Mouse (Mus musculus): ENCODE measurements around the gene Myrip.
"Not testable (repeated sequence)": the region's sequence is repeated elsewhere in the genome, so short reads cannot be mapped to it uniquely, and the experiment has no call there.

The Myrip gene

GRCm38 (mm10) chr9:120367526-120367925 is 66.2 kb downstream of the Myrip start:
- no peak for ATAC-seq (ENCODE audit: insufficient number of reproducible peaks, low FRiP score, low TSS enrichment)

GRCm38 (mm10) chr9:120371633-120372032 is 70.3 kb downstream of the Myrip start:
- no peak for ATAC-seq (ENCODE audit: insufficient number of reproducible peaks, low FRiP score, low TSS enrichment)

DNA sequence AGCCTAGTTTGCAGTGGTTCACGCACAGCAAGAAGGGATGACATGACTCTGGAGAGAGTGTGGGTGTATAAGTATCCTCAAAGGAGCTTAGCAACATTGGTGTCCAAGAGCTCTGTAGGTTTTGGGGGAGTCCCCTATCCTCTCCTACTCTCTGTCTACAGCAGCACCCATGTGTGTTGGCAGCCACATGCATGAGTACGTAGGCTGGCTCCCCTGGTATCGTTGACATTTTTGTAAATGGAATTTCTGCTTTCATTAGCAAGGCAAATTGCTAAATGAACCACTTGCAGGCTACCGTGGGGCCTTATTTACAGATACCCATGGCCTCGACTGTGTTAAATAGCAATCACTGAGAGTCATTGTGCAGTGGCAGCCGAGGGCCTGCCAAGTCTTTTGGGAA is 71.0 kb downstream of the Myrip start:
- no peak for ATAC-seq (ENCODE audit: insufficient number of reproducible peaks, low FRiP score, low TSS enrichment)

GRCm38 (mm10) chr9:120377726-120378125 is 76.4 kb downstream of the Myrip start:
- no peak for ATAC-seq (ENCODE audit: insufficient number of reproducible peaks, low FRiP score, low TSS enrichment)

DNA sequence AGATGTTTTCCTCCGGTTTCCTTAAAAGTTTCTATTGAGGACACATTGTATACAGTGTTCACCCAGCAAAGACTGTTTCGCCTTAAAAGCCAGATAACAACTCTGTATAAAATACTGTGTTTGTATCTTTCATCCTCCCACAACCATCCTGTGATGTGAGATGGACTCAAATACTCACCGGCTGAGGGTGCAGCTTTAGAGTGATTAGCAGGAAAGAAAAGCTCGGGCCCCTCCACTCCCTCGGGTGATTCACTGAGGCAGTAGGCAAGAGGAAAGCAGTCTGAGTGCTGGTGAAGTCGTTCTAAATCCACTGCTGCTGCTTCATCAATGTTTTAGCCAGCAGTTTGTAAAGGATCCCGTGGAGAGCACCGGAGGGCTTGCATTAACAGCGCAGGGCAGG is 93.9 kb downstream of the Myrip start:
- no peak for ATAC-seq (ENCODE audit: insufficient number of reproducible peaks, low FRiP score, low TSS enrichment)

DNA sequence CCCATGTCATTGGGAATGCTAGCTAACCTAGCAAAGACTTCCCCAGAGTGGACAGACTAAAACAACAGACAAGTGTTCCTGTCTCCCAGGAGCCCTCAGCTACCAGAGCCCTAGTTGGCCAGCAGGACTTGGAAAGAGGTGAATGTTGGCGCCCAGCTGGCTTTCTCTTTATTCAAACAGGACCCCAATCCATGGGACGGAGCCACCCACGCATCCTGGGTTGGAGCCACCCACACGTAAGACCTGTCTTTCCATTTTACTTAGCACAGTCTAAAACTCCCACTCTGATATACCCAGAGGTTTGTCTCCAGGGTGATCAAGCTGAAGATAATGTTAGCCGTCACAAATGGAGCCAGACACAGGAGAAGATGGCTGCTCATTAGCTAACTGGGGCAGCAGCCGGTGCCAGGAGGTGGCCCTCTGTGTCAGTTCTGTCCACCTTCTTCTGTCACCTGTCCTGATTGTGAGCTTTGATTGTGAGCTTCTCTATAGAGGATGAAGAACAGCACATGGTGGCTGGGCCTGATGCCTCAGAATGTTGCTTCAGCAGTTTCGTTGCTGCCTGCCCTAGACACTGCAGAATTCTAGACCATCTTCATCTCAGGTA is 95.4 kb downstream of the Myrip start:
- no peak for ATAC-seq (ENCODE audit: insufficient number of reproducible peaks, low FRiP score, low TSS enrichment)

- ATAC-seq (ENCODE audit: insufficient number of reproducible peaks, low FRiP score, low TSS enrichment) = no peak
These were observed 97.0 kb downstream of the Myrip start for GRCm38 (mm10) chr9:120398289-120398688.

- ATAC-seq (ENCODE audit: insufficient number of reproducible peaks, low FRiP score, low TSS enrichment) = not testable (repeated sequence)
These were observed 98.2 kb downstream of the Myrip start for GRCm38 (mm10) chr9:120399537-120399936.

- ATAC-seq (ENCODE audit: insufficient number of reproducible peaks, low FRiP score, low TSS enrichment) = no peak
These were observed 101.1 kb downstream of the Myrip start for GRCm38 (mm10) chr9:120402368-120402767.

- no peak for ATAC-seq (ENCODE audit: insufficient number of reproducible peaks, low FRiP score, low TSS enrichment)
These were observed 102.3 kb downstream of the Myrip start for GRCm38 (mm10) chr9:120403661-120404060.

DNA sequence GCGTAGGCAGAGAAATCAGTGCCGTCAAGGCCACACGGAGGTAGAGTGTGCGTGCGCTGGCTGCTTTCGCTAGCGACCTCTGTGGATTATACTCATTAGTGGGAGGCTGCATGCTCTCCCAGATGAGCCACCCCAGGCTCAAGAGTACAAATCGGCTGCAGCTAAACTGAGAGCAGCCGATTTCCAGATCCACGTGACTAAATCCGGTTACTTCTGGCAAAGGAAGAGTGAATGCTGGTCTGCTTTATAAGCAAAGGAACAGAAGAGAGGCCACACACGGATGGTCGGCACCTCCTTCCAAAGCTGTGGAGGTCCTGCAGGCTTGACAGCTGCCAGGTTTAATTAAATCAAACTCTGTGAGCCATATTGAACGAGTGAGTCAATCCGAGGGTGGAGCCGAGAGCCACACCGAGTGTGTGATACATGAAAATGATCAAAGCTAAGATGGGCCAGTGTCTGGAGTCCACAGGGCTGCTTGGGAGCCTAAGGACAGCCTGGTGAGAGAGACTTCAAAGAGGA is 108.4 kb downstream of the Myrip start:
- ATAC-seq (ENCODE audit: insufficient number of reproducible peaks, low FRiP score, low TSS enrichment) = no peak

- no peak for ATAC-seq (ENCODE audit: insufficient number of reproducible peaks, low FRiP score, low TSS enrichment)
These were observed 109.1 kb downstream of the Myrip start for GRCm38 (mm10) chr9:120410421-120410820.

- ATAC-seq (ENCODE audit: insufficient number of reproducible peaks, low FRiP score, low TSS enrichment) = 0 out of 2 replicates have a peak, but pooled peaks have one; percentile 49
These were observed 114.2 kb downstream of the Myrip start for GRCm38 (mm10) chr9:120415504-120415903.

DNA sequence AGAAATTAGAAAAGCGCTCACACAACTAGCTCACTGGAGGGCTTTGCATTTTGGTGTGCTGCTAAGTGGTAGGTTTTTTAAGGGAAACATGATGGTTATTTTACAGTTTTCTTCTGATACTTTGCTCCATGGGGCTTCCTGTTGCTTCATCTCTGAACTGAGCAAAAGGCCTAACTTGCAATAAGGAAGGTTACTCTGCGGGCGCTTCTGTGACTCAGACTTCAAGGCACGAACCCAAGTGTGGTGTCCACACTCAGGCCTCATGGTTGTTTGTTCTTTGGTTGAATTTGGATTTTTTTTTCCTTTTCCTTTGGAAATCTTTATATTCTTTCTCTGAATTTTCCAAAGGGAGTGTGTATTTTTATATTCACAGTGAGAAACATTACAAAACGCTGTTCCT is 114.8 kb downstream of the Myrip start:
- no peak for ATAC-seq (ENCODE audit: insufficient number of reproducible peaks, low FRiP score, low TSS enrichment)

DNA sequence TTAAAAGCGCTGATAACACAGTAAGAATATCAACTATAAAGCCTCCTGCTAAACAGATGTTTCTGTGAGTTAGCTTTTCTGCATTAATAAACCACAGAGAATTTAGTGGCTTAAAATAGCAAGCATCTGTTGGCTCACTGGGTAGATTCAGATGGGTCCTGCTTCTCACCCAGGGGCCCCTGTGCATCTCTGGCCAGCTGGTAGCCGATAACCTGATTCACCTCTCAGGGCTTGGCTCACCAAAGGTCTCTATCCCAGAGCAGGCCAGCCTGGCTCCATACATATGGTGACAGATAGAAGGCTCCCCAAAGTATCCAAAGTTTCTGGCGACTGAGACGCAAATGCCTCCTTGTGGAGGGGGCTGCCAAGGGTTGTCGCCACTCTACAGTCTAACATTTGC is 115.4 kb downstream of the Myrip start:
- no peak for ATAC-seq (ENCODE audit: insufficient number of reproducible peaks, low FRiP score, low TSS enrichment)

- no peak for ATAC-seq (ENCODE audit: insufficient number of reproducible peaks, low FRiP score, low TSS enrichment)
These were observed 117.3 kb downstream of the Myrip start for GRCm38 (mm10) chr9:120418582-120418981.

- no peak for ATAC-seq (ENCODE audit: insufficient number of reproducible peaks, low FRiP score, low TSS enrichment)
These were observed 123.3 kb downstream of the Myrip start for GRCm38 (mm10) chr9:120424567-120424966.

- ATAC-seq (ENCODE audit: insufficient number of reproducible peaks, low FRiP score, low TSS enrichment) = no peak
These were observed 124.5 kb downstream of the Myrip start for GRCm38 (mm10) chr9:120425768-120426167.

DNA sequence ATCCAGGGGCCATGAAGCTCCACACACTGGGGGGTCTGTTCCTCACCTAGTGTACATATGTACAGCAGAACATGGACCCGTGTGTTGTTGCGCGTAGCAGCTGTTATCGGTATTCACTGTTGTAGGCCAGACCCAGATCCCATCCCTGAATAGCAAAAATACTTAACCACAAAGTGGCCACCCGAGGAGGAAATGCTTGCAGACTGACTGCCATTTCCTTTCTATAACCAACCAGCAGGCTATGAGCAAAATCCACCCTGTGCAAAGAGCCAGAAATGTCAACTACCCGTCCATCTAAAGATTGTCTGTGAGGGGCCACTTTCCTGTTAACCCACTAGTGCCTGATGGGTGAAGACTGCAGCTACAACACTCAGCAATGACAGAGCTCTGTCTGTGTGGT is 126.9 kb downstream of the Myrip start:
- ATAC-seq (ENCODE audit: insufficient number of reproducible peaks, low FRiP score, low TSS enrichment) = no peak

DNA sequence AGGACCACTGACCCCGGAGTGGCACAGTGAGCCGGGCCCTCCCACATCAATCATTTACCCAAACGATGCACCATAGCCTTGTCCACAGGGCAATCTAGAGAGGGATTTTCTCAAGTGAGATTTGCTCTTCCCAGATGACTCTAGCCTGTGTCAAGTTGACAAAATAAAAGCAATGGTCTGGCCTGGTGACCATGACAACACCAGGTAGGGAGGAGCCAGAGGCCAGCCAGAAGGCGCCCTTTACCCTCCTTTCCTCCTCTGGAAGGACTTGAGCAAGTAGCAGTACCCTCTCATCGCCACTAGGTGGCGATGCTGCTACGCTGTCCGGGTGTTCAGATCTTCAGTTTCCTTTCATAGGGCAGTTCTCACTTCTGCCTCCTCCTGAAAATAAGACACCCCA is 132.4 kb downstream of the Myrip start:
- 0 out of 2 replicates have a peak, but pooled peaks have one; percentile 26 for ATAC-seq (ENCODE audit: insufficient number of reproducible peaks, low FRiP score, low TSS enrichment)

DNA sequence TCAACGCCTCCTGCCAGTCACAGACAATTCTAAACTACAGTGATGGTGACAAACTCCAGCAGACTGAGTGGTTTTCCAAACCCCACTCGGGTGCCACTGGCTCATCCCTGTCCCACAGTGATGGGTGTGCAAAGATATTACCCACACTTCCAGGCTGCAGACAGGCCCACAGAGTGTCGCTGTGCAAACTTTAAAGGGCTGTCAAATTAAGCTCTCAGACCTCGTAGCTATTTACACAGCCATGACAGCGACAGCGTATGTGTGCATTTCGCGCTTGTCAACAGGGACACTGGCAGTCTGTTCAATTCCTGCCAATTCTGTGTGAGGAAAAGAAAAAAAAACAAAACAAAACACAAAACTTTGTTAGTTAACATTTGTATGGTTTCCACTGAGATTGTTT is 134.5 kb downstream of the Myrip start:
- ATAC-seq (ENCODE audit: insufficient number of reproducible peaks, low FRiP score, low TSS enrichment) = no peak

GRCm38 (mm10) chr9:120436854-120437253 is 135.5 kb downstream of the Myrip start:
- no peak for ATAC-seq (ENCODE audit: insufficient number of reproducible peaks, low FRiP score, low TSS enrichment)
